Mouse (Mus musculus) retina, postnatal 7 days (tissue): Measurements from ENCODE around the gene Telo2.

Source experiments
- DNase-seq: peaks from one replicate; pipeline ENCODE4 v3.0.0-alpha.2; 2012; ENCODE audit warnings: low read depth, low spot score

Gene Telo2

GRCm38 (mm10) chr17:25101338-25101737 is 14.4 kb downstream of the Telo2 start:
- DNase-seq, result no peak

- no peak for DNase-seq
These were observed 15.7 kb downstream of the Telo2 start for GRCm38 (mm10) chr17:25100052-25100451.

- DNase-seq, result no peak
These were observed 19.5 kb downstream of the Telo2 start for GRCm38 (mm10) chr17:25096221-25096620.

GRCm38 (mm10) chr17:25090450-25090849 is 25.3 kb downstream of the Telo2 start:
- no peak for DNase-seq

- DNase-seq, result no peak
These were observed 26.6 kb downstream of the Telo2 start for GRCm38 (mm10) chr17:25089158-25089557.

- no peak for DNase-seq
These were observed 29.0 kb downstream of the Telo2 start for GRCm38 (mm10) chr17:25086724-25087123.

- no peak for DNase-seq
These were observed 30.9 kb downstream of the Telo2 start for GRCm38 (mm10) chr17:25084835-25085385.

GRCm38 (mm10) chr17:25083444-25083931 is 32.3 kb downstream of the Telo2 start, which contains the start of gene Tmem204:
Tmem204 (minus strand) TSS chr17:25083591.
- DNase-seq, result no peak

GRCm38 (mm10) chr17:25082887-25083286 is 32.9 kb downstream of the Telo2 start:
- DNase-seq, result no peak

GRCm38 (mm10) chr17:25082081-25082847 is 33.5 kb downstream of the Telo2 start:
- no peak for DNase-seq

GRCm38 (mm10) chr17:25080960-25081381 is 34.8 kb downstream of the Telo2 start:
- DNase-seq, result no peak

GRCm38 (mm10) chr17:25080210-25080609 is 35.6 kb downstream of the Telo2 start:
- DNase-seq, result no peak

- DNase-seq, result peak; percentile 32
These were observed 37.9 kb downstream of the Telo2 start for GRCm38 (mm10) chr17:25077771-25078372.

GRCm38 (mm10) chr17:25076906-25077305 is 38.9 kb downstream of the Telo2 start:
- no peak for DNase-seq

- no peak for DNase-seq
These were observed 47.1 kb downstream of the Telo2 start for GRCm38 (mm10) chr17:25068690-25069089.

- DNase-seq, result no peak
These were observed 48.3 kb downstream of the Telo2 start for GRCm38 (mm10) chr17:25067442-25067851.

- no peak for DNase-seq
These were observed 49.2 kb downstream of the Telo2 start for GRCm38 (mm10) chr17:25066595-25066994.

- DNase-seq, result no peak
These were observed 50.6 kb downstream of the Telo2 start for GRCm38 (mm10) chr17:25065189-25065588.

GRCm38 (mm10) chr17:25064351-25064750 is 51.4 kb downstream of the Telo2 start:
- no peak for DNase-seq

GRCm38 (mm10) chr17:25063872-25064271 is 51.9 kb downstream of the Telo2 start:
- no peak for DNase-seq

- no peak for DNase-seq
These were observed 52.5 kb downstream of the Telo2 start for GRCm38 (mm10) chr17:25063261-25063660.

- no peak for DNase-seq
These were observed 58.7 kb downstream of the Telo2 start for GRCm38 (mm10) chr17:25057041-25057440.

- no peak for DNase-seq
These were observed 62.5 kb downstream of the Telo2 start for GRCm38 (mm10) chr17:25053274-25053673.
